Mouse (Mus musculus) hindbrain, embryonic 15.5 days (tissue): ENCODE measurements around the gene Gm20815. TPM values are rescaled to one million over a fixed set of nuclear protein-coding genes. Genes with fewer than 3 reads are reported as not detected.
"Not testable (repeated sequence)": the region's sequence is repeated elsewhere in the genome, so short reads cannot be mapped to it uniquely, and the experiment has no call there.

Experiments used
- ATAC-seq: fragments of 200-750 bp; cut with Nextera tagmentation; 2 replicates; pipeline ENCODE4 v1.8.0; 2017; ENCODE audit warnings: low read depth, moderate number of reproducible peaks, moderate TSS enrichment; ENCODE audit not compliant: low FRiP score
- H3K27ac ChIP-seq: fragments of 300-500 bp; sonication (generic); replicated peaks from 2 replicates; pipeline ENCODE4 v1.5.1; 2015; ENCODE audit warnings: mild to moderate bottlenecking, inconsistent platforms
- H3K27me3 ChIP-seq: fragments of 300-500 bp; sonication (generic); 2 replicates; pipeline ENCODE4 v1.6.1; 2015; ENCODE audit warnings: control low read depth, inconsistent platforms
- H3K36me3 ChIP-seq: fragments of 300-500 bp; sonication (generic); 2 replicates; pipeline ENCODE4 v1.6.1; 2015; ENCODE audit warnings: control low read depth, inconsistent platforms
- H3K4me1 ChIP-seq: fragments of 300-500 bp; sonication (generic); replicated peaks from 2 replicates; pipeline ENCODE4 v1.6.1; 2015; ENCODE audit warnings: control low read depth, inconsistent platforms
- H3K4me2 ChIP-seq: fragments of 300-500 bp; sonication (generic); 2 replicates; pipeline ENCODE4 v1.6.1; 2015; ENCODE audit warnings: moderate library complexity, mild to moderate bottlenecking, inconsistent platforms
- H3K4me3 ChIP-seq: fragments of 300-500 bp; sonication (generic); 2 replicates; pipeline ENCODE4 v1.5.1; 2015; ENCODE audit warnings: mild to moderate bottlenecking, inconsistent platforms
- H3K9ac ChIP-seq: fragments of 300-500 bp; sonication (generic); 2 replicates; pipeline ENCODE4 v1.6.1; 2015; ENCODE audit warnings: inconsistent platforms
- H3K9me3 ChIP-seq: fragments of 300-500 bp; sonication (generic); 2 replicates; pipeline ENCODE4 v1.6.1; 2016; ENCODE audit warnings: control low read depth, inconsistent platforms
- WGBS: fragments of 180-500 bp; shearing (Covaris S2); methylation state at CpG from one replicate; pipeline ENCODE4 v1.1.7; 2015; 5-methylcytosine and 5-hydroxymethylcytosine counted together
- polyA plus RNA-seq: library from polyadenylated mRNA; unstranded; fragments of >200 nt; fragmentation: Nextera tagmentation; extraction: Ambion mirVana; gene quantifications from 2 replicates; pipeline ENCODE4 v1.2.1, GENCODE M21; 2015

The Gm20815 gene
- polyA plus RNA-seq = not detected in 2 replicates

GRCm38 (mm10) chrY:8835069-8835468 lies at the start of gene Gm20815:
TSS of gene Gm20815 (minus strand) at chrY:8835169.
- H3K4me1 ChIP-seq, ATAC-seq, H3K27ac ChIP-seq, H3K4me2 ChIP-seq, H3K27me3 ChIP-seq, H3K9me3 ChIP-seq, H3K9ac ChIP-seq, H3K4me3 ChIP-seq, H3K36me3 ChIP-seq: not testable (repeated sequence)
- no CpG with 5 or more reads among the region's 4 CpGs for WGBS
